ENCODE assay signal across 18 mouse cellular contexts in genomic region chr17:50070822-50071601, GRCm38 (mm10).
A peak's percentile ranks its signal among the peaks of the same experiment; 100 is the strongest.
DNase-seq lines count a peak whose midpoint lies in the region; ATAC-seq and TF ChIP-seq lines count a peak whose summit lies in the region.
"Had no signal": no experiment of that assay in that cellular context is flagged by ENCODE, and none has a peak within 500 bp of the region (broad histone marks: within the 10 kb centered on the region; RNA-seq: fewer than 3 reads in every experiment).

No protein-coding gene starts in this region.

- H3K4me3 ChIP-seq in MEL (ENCODE audit: control insufficient read depth in 1 of 2, insufficient read depth in 1 of 2, low read depth in 2 of 2, low read length in 2 of 2), result peak overlapping the region; percentile 17 to 37; a peak in 3 of 4 replicates
- no peak overlapping the region for H3K4me3 ChIP-seq in liver, embryonic 14.5 days (ENCODE audit: insufficient read depth in 1 of 2, low read depth in 2 of 2, low read length in 2 of 2)
- no peak overlapping the region for H3K4me3 ChIP-seq in lung, adult 2 months (replicated peaks; ENCODE audit: extremely low read depth, low read depth, low read length)
- H3K4me3 ChIP-seq: forebrain, embryonic 13.5 days; hindbrain, embryonic 13.5 days; limb, embryonic 13.5 days; neural tube, embryonic 13.5 days had no signal

- H3K9ac ChIP-seq in MEL (ENCODE audit: control insufficient read depth, low read depth, low read length, poor library complexity, severe bottlenecking), result peak overlapping the region; percentile 75
- peak overlapping the region; percentile 73 for H3K9ac ChIP-seq in liver, embryonic 14.5 days (replicated peaks)
- H3K9ac ChIP-seq: forebrain, embryonic 13.5 days; hindbrain, embryonic 13.5 days; limb, embryonic 13.5 days; neural tube, embryonic 13.5 days had no signal

- peak; percentile 98 to 99 for TF ChIP-seq EP300 in MEL (IDR thresholded peaks at IDR 0.05; ENCODE audit: low read depth in 1 of 2, low read length in 2 of 2)
- peak; percentile 50; the same call in 1 of the 2 replicates for TF ChIP-seq EP300 in liver, embryonic 14.5 days (IDR thresholded peaks at IDR 0.05; ENCODE audit: low read depth)

- WGBS in liver, embryonic 14.5 days (ENCODE audit: insufficient replicate concordance), result 14% methylated on average over 7 of the region's 7 CpGs
- 80% methylated on average over 7 of the region's 7 CpGs for WGBS in lung, adult 2 months

- TF ChIP-seq POLR2A in MEL (IDR thresholded peaks at IDR 0.05; ENCODE audit: control insufficient read depth in 1 of 2, insufficient read depth in 1 of 2, low read depth in 1 of 2, low read length in 2 of 2, poor library complexity in 1 of 2), result no peak
- no peak for TF ChIP-seq POLR2A in lung, adult 2 months (IDR thresholded peaks at IDR 0.05; ENCODE audit: borderline replicate concordance, extremely low read depth, low read depth, low read length)

- no peaks in the 10 kb centered on the region for H3K27me3 ChIP-seq in MEL (ENCODE audit: control insufficient read depth in 1 of 2, insufficient read depth in 2 of 2, low read length in 2 of 2)
- no peaks in the 10 kb centered on the region for H3K27me3 ChIP-seq in liver, embryonic 14.5 days (ENCODE audit: control insufficient read depth, insufficient read depth, low read length)
- H3K27me3 ChIP-seq: forebrain, embryonic 13.5 days; hindbrain, embryonic 13.5 days; limb, embryonic 13.5 days; neural tube, embryonic 13.5 days had no signal

- peak; percentile 32 for ATAC-seq in erythroblast, adult 5-6 weeks (replicated peaks; ENCODE audit: low FRiP score, poor library complexity, severe bottlenecking)
- peak; percentile 65 for ATAC-seq in liver, embryonic 14.5 days (ENCODE audit: insufficient read depth)

- H3K36me3 ChIP-seq in MEL (ENCODE audit: control insufficient read depth in 1 of 2, insufficient read depth in 2 of 2, low read length in 2 of 2), result peaks cover 0 to 48% of the 10 kb centered on the region in 2 experiments; a peak in 3 of 4 replicates
- H3K36me3 ChIP-seq in liver, embryonic 14.5 days (replicated peaks; ENCODE audit: control insufficient read depth, insufficient read depth, low read depth), result no peaks in the 10 kb centered on the region
- H3K36me3 ChIP-seq: G1E; hindbrain, embryonic 13.5 days; limb, embryonic 13.5 days; neural tube, embryonic 13.5 days had no signal

- peak overlapping the region; percentile 99 for H3K27ac ChIP-seq in MEL (ENCODE audit: control insufficient read depth, low read depth, low read length)
- H3K27ac ChIP-seq in liver, embryonic 14.5 days, result peak overlapping the region; percentile 94
- H3K27ac ChIP-seq: hindbrain, embryonic 13.5 days; limb, embryonic 13.5 days; neural tube, embryonic 13.5 days had no signal

- H3K4me1 ChIP-seq in MEL (ENCODE audit: control insufficient read depth in 1 of 2, insufficient read depth in 2 of 2, low read length in 2 of 2), result peaks cover 11 to 43% of the 10 kb centered on the region in 2 experiments
- peaks cover 31 to 35% of the 10 kb centered on the region in 2 experiments for H3K4me1 ChIP-seq in liver, embryonic 14.5 days (replicated peaks; ENCODE audit: control insufficient read depth in 2 of 2, insufficient read depth in 2 of 2, low read length in 1 of 2)
- H3K4me1 ChIP-seq in lung, adult 2 months (ENCODE audit: control insufficient read depth, insufficient read depth, low read length), result no peaks in the 10 kb centered on the region
- H3K4me1 ChIP-seq: hindbrain, embryonic 13.5 days; limb, embryonic 13.5 days had no signal

- peak overlapping the region; percentile 59 for H3K4me2 ChIP-seq in liver, embryonic 14.5 days (ENCODE audit: low read depth)
- H3K4me2 ChIP-seq: forebrain, embryonic 13.5 days; hindbrain, embryonic 13.5 days; limb, embryonic 13.5 days; midbrain, embryonic 11.5 days; neural tube, embryonic 13.5 days had no signal

- DNase-seq in 416B (ENCODE audit: low read depth), result peak; percentile 91
- DNase-seq in MEL (ENCODE audit: low read depth, low spot score), result peak; percentile 93
- peak; percentile 22 to 35 (median 24) for DNase-seq in liver, embryonic 14.5 days (ENCODE audit: low read depth in 3 of 3, low spot score in 3 of 3)
- DNase-seq in left cerebral cortex, postnatal 10 days (ENCODE audit: extremely low spot score in 1 of 2, low spot score in 2 of 2), result no peak
- DNase-seq in lung, adult 2 months, result no peak
- DNase-seq in kidney, postnatal 36 days, result no peak
- DNase-seq in cerebellum, adult 8-10 months, result no peak
- DNase-seq: cerebellum, postnatal 10 days; kidney, adult 18-20 months; kidney, postnatal 10 days; layer of hippocampus, adult 9-11 months had no signal

- TF ChIP-seq CTCF in MEL (IDR thresholded peaks at IDR 0.05 in 2 of 3, conservative IDR thresholded peaks at IDR 0.05 in 1 of 3; ENCODE audit: control insufficient read depth in 1 of 3, insufficient read depth in 1 of 3, low read depth in 2 of 3, low read length in 3 of 3, poor library complexity in 1 of 3, severe bottlenecking in 1 of 3), result no peak
- no peak for TF ChIP-seq CTCF in liver, embryonic 14.5 days (IDR thresholded peaks at IDR 0.05; ENCODE audit: low read depth)
- TF ChIP-seq CTCF in lung, adult 2 months (IDR thresholded peaks at IDR 0.05; ENCODE audit: insufficient read depth, low read length), result no peak

- TF ChIP-seq RAD21 in MEL (IDR thresholded peaks at IDR 0.05; ENCODE audit: low read depth, low read length), result no peak

- no peaks in the 10 kb centered on the region for H3K79me2 ChIP-seq in MEL (ENCODE audit: control insufficient read depth, insufficient read depth, low read length, poor library complexity)

- no peaks in the 10 kb centered on the region for H3K9me3 ChIP-seq in MEL (replicated peaks; ENCODE audit: insufficient read depth, low read length)
- no peaks in the 10 kb centered on the region for H3K9me3 ChIP-seq in liver, embryonic 14.5 days (ENCODE audit: control insufficient read depth, low read length)
- H3K9me3 ChIP-seq: forebrain, embryonic 13.5 days; hindbrain, embryonic 13.5 days; limb, embryonic 13.5 days; neural tube, embryonic 13.5 days had no signal

- intact Hi-C loops in left cerebral cortex, postnatal 10 days (cut with DNase I), result no loop called here

TF ChIP-seq in MEL, 35 proteins besides CTCF, POLR2A, EP300 and RAD21 (continues in another document):
- TF ChIP-seq MYC (IDR thresholded peaks at IDR 0.05; ENCODE audit: low read depth, low read length) (peak; percentile 14; the same call in 1 of the 2 replicates), TCF12 (IDR thresholded peaks at IDR 0.05; ENCODE audit: low read depth, low read length) (peak; percentile 99), MEF2A (IDR thresholded peaks at IDR 0.05; ENCODE audit: extremely low read depth, insufficient replicate concordance, low read depth, low read length, poor library complexity, severe bottlenecking) (peak; percentile 64; the same call in 1 of the 2 replicates), JUND (IDR thresholded peaks at IDR 0.05; ENCODE audit: low read depth, low read length) (0 out of 2 replicates have a peak, but pooled peaks have one; percentile 66), GABPA (IDR thresholded peaks at IDR 0.05; ENCODE audit: low read depth, low read length) (no peak), MAZ (IDR thresholded peaks at IDR 0.05; ENCODE audit: low read depth, low read length) (peak; percentile 96), CHD1 (IDR thresholded peaks at IDR 0.05; ENCODE audit: low read depth, low read length) (peak; percentile 38; the same call in 1 of the 2 replicates), UBTF (IDR thresholded peaks at IDR 0.05; ENCODE audit: borderline replicate concordance, insufficient read depth, low read depth, low read length) (no peak), POLR2AphosphoS2 (IDR thresholded peaks at IDR 0.05; ENCODE audit: low read length) (no peak), BHLHE40 (IDR thresholded peaks at IDR 0.05; ENCODE audit: borderline replicate concordance, low read depth, low read length) (peak; percentile 83), RCOR1 (IDR thresholded peaks at IDR 0.05; ENCODE audit: low read depth, low read length) (peak; percentile 92), NELFE (IDR thresholded peaks at IDR 0.05; ENCODE audit: low read depth, low read length) (no peak), ZNF384 (IDR thresholded peaks at IDR 0.05; ENCODE audit: low read depth, low read length) (no peak), TBP (IDR thresholded peaks at IDR 0.05; ENCODE audit: low read depth, low read length) (0 out of 2 replicates have a peak, but pooled peaks have one; percentile 8), USF1 (IDR thresholded peaks at IDR 0.05; ENCODE audit: low read depth, low read length) (no peak), MYB (IDR thresholded peaks at IDR 0.05; ENCODE audit: low read depth, low read length) (peak; percentile 78), KAT2A (conservative IDR thresholded peaks at IDR 0.05; ENCODE audit: low read depth, low read length) (no peak), E2F4 (IDR thresholded peaks at IDR 0.05; ENCODE audit: borderline replicate concordance, low read depth, low read length) (no peak), MAFK (IDR thresholded peaks at IDR 0.05; ENCODE audit: borderline replicate concordance, low read depth, low read length) (peak; percentile 75; the same call in 1 of the 2 replicates), ZMIZ1 (IDR thresholded peaks at IDR 0.05; ENCODE audit: low read depth, low read length) (no peak; the same call in 1 of the 2 replicates), SMC3 (IDR thresholded peaks at IDR 0.05; ENCODE audit: low read depth, low read length) (no peak), SIN3A (IDR thresholded peaks at IDR 0.05; ENCODE audit: low read length) (peak; percentile 86), TAL1 (IDR thresholded peaks at IDR 0.05; ENCODE audit: low read length) (peak; percentile 87), MAX (IDR thresholded peaks at IDR 0.05; ENCODE audit: low read length) (no peak), ELF1 (IDR thresholded peaks at IDR 0.05; ENCODE audit: low read depth, low read length) (peak; percentile 35; the same call in 1 of the 2 replicates), MXI1 (IDR thresholded peaks at IDR 0.05; ENCODE audit: low read depth, low read length) (no peak; the same call in 1 of the 2 replicates), CHD2 (IDR thresholded peaks at IDR 0.05; ENCODE audit: low read length) (peak; percentile 86), ETS1 (IDR thresholded peaks at IDR 0.05; ENCODE audit: low read depth, low read length) (peak; percentile 96), ZKSCAN1 (IDR thresholded peaks at IDR 0.05; ENCODE audit: low read depth, low read length) (no peak), ZC3H11A (IDR thresholded peaks at IDR 0.05; ENCODE audit: low read depth, low read length) (no peak), GATA1 (IDR thresholded peaks at IDR 0.05; ENCODE audit: low read depth, low read length) (peak; percentile 99), USF2 (IDR thresholded peaks at IDR 0.05; ENCODE audit: borderline replicate concordance in 1 of 2, insufficient read depth in 1 of 2, low read depth in 1 of 2, low read length in 2 of 2) (no peak), HCFC1 (IDR thresholded peaks at IDR 0.05; ENCODE audit: low read depth, low read length) (peak; percentile 46; the same call in 1 of the 2 replicates)

Comparison
In these comparisons a context has a peak if more than half of its experiments do, and no peak if none do; other contexts are left out.
1. DNase-seq: peak in 416B (single experiment), MEL (single experiment) and liver, embryonic 14.5 days (3 of 3); none in left cerebral cortex, postnatal 10 days (0 of 2), lung, adult 2 months (single experiment), kidney, postnatal 36 days (0 of 2) and cerebellum, adult 8-10 months (single experiment).
2. H3K4me3 ChIP-seq: peak in MEL (2 of 2); none in liver, embryonic 14.5 days (0 of 2) and lung, adult 2 months (single experiment).